Mouse (Mus musculus): ENCODE data around the gene Cyp2c67. TPM values are rescaled to one million over a fixed set of nuclear protein-coding genes. Genes with fewer than 3 reads are reported as not detected.
"Not testable (repeated sequence)": the region's sequence is repeated elsewhere in the genome, so short reads cannot be mapped to it uniquely, and the experiment has no call there.

Cyp2c67 gene
- polyA plus RNA-seq (2015; fragmentation: Nextera tagmentation; extraction: Ambion mirVana), result not detected in 2 replicates

DNA sequence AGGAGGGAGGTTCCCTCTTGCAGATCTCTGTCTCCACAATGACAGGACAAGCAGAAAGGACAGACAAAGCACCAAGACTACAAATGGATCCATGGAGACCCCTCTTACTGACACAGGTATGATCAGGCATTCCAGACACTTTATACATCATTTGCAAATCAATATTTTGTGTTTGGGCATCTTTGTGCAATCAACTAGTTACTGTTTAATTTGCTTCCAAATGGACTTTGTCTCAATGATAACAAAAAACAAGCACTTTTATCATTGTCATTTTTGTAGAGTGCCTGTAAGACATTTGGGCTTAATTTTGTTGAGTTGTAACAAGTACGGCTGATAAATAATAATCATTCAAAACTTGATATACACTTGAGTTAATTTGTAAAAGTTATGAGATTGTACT, at the start of gene Cyp2c67:
Gene Cyp2c67 (minus strand): TSS at position 114 of the 400 bp plus-strand sequence.
- Histone ChIP-seq H3K36me3 (no peaks in the 10 kb centered on the region), H3K27me3 (replicated peaks) (no peaks in the 10 kb centered on the region), H3K9ac (replicated peaks) (no peak within 1 kb of the TSS), H3K4me3 (replicated peaks) (no peak within 1 kb of the TSS), H3K27ac (replicated peaks) (no peak within 1 kb of the TSS), H3K4me2 (no peak within 1 kb of the TSS), H3K9me3 (replicated peaks) (peaks cover 6% of the 10 kb centered on the region; the same call in 1 of the 2 replicates), H3K4me1 (no peaks in the 10 kb centered on the region)
- no peak for ATAC-seq (ENCODE audit: low FRiP score)
- WGBS, result 89% methylated on average over 1 of the region's 1 CpGs

DNA sequence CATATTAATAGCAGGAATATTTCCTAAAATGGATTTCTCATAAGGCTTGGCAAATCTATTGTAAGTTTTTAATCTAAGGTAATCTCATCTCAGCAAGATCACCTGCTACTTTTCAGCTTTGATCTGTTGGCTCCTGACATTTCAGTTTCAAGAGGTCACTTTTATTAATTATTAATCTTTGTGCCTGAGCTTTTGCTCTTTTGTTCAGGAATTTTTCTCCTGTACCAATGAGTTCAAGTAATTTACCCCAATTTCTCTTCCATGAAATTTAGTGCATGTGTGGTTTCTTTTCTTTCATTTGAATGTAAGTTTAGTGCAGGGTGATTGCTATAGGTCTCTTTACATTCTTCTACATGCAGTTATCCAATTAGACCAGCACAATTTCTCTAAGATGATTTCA, 16.8 kb upstream of the Cyp2c67 start:
- not testable (repeated sequence) for H3K4me1 ChIP-seq; ATAC-seq (ENCODE audit: low FRiP score); H3K9ac ChIP-seq (replicated peaks); H3K36me3 ChIP-seq; H3K9me3 ChIP-seq (replicated peaks); H3K27me3 ChIP-seq (replicated peaks); H3K4me3 ChIP-seq (replicated peaks); H3K27ac ChIP-seq (replicated peaks); H3K4me2 ChIP-seq

GRCm38 (mm10) chr19:39652381-39652780, 3.5 kb upstream of the Cyp2c67 start:
- no peak for ATAC-seq (ENCODE audit: low FRiP score)
- H3K4me1 ChIP-seq, result no peaks in the 10 kb centered on the region
- WGBS, result 67% methylated on average over 1 of the region's 1 CpGs
- no peak overlapping the region for H3K9ac ChIP-seq (replicated peaks)
- no peaks in the 10 kb centered on the region for H3K27me3 ChIP-seq (replicated peaks)
- H3K27ac ChIP-seq (replicated peaks), result no peak overlapping the region
- no peak overlapping the region for H3K4me3 ChIP-seq (replicated peaks)
- no peak overlapping the region for H3K4me2 ChIP-seq
- no peaks in the 10 kb centered on the region for H3K36me3 ChIP-seq
- H3K9me3 ChIP-seq (replicated peaks), result peaks cover 6% of the 10 kb centered on the region; the same call in 1 of the 2 replicates

DNA sequence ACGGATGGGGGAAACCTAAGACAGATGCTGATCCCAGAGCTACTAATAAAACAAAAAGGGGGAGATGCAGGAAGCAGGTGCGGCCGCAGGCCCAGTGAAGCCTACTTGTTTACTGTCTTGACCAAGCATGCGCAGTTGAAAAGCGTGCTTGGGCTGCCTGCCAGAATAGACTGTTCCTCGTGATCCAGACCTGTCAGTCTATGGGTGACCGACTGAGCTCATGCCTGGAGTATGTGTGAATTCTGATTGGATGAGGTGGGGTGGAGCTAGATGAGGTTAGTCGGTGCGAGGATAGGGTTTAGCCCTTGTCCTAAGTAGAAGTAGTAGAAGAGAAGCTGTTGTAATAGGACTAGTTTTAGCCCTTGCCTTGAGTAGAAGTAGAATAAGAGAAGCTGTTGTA, 1.3 kb downstream of the Cyp2c67 start:
- ATAC-seq (ENCODE audit: low FRiP score), result no peak
- no peak overlapping the region for H3K4me2 ChIP-seq
- no peak overlapping the region for H3K27ac ChIP-seq (replicated peaks)
- H3K9me3 ChIP-seq (replicated peaks), result peaks cover 3% of the 10 kb centered on the region; the same call in 1 of the 2 replicates
- no peaks in the 10 kb centered on the region for H3K36me3 ChIP-seq
- H3K27me3 ChIP-seq (replicated peaks), result no peaks in the 10 kb centered on the region
- H3K4me1 ChIP-seq, result no peaks in the 10 kb centered on the region
- H3K4me3 ChIP-seq (replicated peaks), result no peak overlapping the region
- WGBS, result 92% methylated on average over 9 of the region's 9 CpGs
- H3K9ac ChIP-seq (replicated peaks), result no peak overlapping the region

- 86% methylated on average over 7 of the region's 7 CpGs for WGBS
- not testable (repeated sequence) for ATAC-seq (ENCODE audit: low FRiP score); H3K4me1 ChIP-seq; H3K27me3 ChIP-seq (replicated peaks); H3K4me2 ChIP-seq; H3K9me3 ChIP-seq (replicated peaks); H3K36me3 ChIP-seq; H3K9ac ChIP-seq (replicated peaks); H3K27ac ChIP-seq (replicated peaks); H3K4me3 ChIP-seq (replicated peaks)
Measured at GRCm38 (mm10) chr19:39644551-39644950, 4.3 kb downstream of the Cyp2c67 start.

Other genes starting within 250 kb of the Cyp2c67 start
- gene Cyp2c38, start 186.0 kb downstream of the Cyp2c67 start, polyA plus RNA-seq (2015; fragmentation: Nextera tagmentation; extraction: Ambion mirVana), result not detected in 2 replicates
- not detected in 2 replicates for gene Cyp2c39, start 138.2 kb downstream of the Cyp2c67 start, polyA plus RNA-seq (2015; fragmentation: Nextera tagmentation; extraction: Ambion mirVana)
- 0.12 and 4.8 TPM in 2 replicates for gene Cyp2c68, start 92.0 kb upstream of the Cyp2c67 start, polyA plus RNA-seq (2015; fragmentation: Nextera tagmentation; extraction: Ambion mirVana)
- gene Cyp2c40, start 163.8 kb upstream of the Cyp2c67 start, polyA plus RNA-seq (2015; fragmentation: Nextera tagmentation; extraction: Ambion mirVana), result not detected in 2 replicates
- not detected in 2 replicates for gene Cyp2c69, start 237.7 kb upstream of the Cyp2c67 start, polyA plus RNA-seq (2015; fragmentation: Nextera tagmentation; extraction: Ambion mirVana)

Data from neural tube, embryonic 15.5 days (tissue).